Mouse (Mus musculus) myocyte (in vitro differentiated cells): ENCODE data around the gene Trappc3l.

ENCODE experiments used
- CEBPB ChIP-seq: IDR thresholded peaks from 2 replicates; pipeline ENCODE4 v1.6.1; 2011; ENCODE audit warnings: mild to moderate bottlenecking, moderate library complexity; ENCODE audit not compliant: poor library complexity, insufficient read depth, severe bottlenecking
- E2F4 ChIP-seq: IDR thresholded peaks from one replicate; pipeline ENCODE4 v1.6.1; 2011; ENCODE audit warnings: mild to moderate bottlenecking, control low read depth, moderate library complexity; ENCODE audit not compliant: insufficient read depth
- MAX ChIP-seq: IDR thresholded peaks from one replicate; pipeline ENCODE4 v1.6.1; 2011; ENCODE audit warnings: low read depth, mild to moderate bottlenecking, control low read depth
- MYOD1 ChIP-seq, 3 experiments: IDR thresholded peaks; one replicate each; pipeline ENCODE4 v1.6.1; 2011; ENCODE audit warnings: control low read depth in 2 of 3, low read depth in 2 of 3, mild to moderate bottlenecking in 2 of 3, moderate library complexity in 1 of 3; ENCODE audit not compliant: insufficient read length in 2 of 3, control insufficient read depth in 1 of 3
- MYOG ChIP-seq, 3 experiments: IDR thresholded peaks; one replicate each; pipeline ENCODE4 v1.6.1; 2011; ENCODE audit warnings: control low read depth in 2 of 3, low read depth in 2 of 3, mild to moderate bottlenecking in 2 of 3; ENCODE audit not compliant: insufficient read length in 2 of 3, control insufficient read depth in 1 of 3, insufficient read depth in 1 of 3
- POLR2A ChIP-seq: IDR thresholded peaks from one replicate; pipeline ENCODE4 v1.6.1; 2011; ENCODE audit warnings: low read depth, mild to moderate bottlenecking, control low read depth, moderate library complexity; ENCODE audit not compliant: insufficient read length
- SRF ChIP-seq: IDR thresholded peaks from one replicate; pipeline ENCODE4 v1.6.1; 2011; ENCODE audit warnings: low read depth; ENCODE audit not compliant: control insufficient read depth, insufficient read length
- TCF3 ChIP-seq: IDR thresholded peaks from one replicate; pipeline ENCODE4 v1.6.1; 2011; ENCODE audit warnings: low read depth, control low read depth; ENCODE audit not compliant: insufficient read length
- USF1 ChIP-seq: IDR thresholded peaks from one replicate; pipeline ENCODE4 v1.6.1; 2011; ENCODE audit warnings: low read depth, mild to moderate bottlenecking, control low read depth, moderate library complexity

DNA sequence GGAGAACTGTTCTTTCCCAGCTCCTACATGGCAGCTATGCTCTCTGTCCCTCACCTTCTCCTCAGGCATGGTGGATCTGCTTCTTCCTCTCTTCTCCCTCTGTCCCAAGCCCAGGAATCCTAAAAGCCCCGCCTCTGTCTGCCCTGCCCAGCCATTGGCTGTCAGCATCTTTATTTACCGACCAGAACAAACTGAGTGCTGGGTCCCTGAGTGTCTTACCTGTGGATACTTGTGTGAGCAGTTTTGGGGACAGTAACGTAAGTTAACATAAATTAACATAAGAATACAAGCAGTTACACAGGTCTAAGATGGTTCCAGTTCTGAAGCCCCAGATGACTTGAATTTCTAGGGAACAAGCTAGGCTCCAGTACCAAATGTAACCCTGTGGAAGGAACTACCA, 29.2 kb downstream of the Trappc3l start:
- TF ChIP-seq MAX (no peak), POLR2A (no peak), MYOG (IDR thresholded peaks at IDR 0.05; ENCODE audit: control insufficient read depth in 1 of 3, insufficient read depth in 1 of 3, insufficient read length in 2 of 3, low read depth in 2 of 3) (no peak), SRF (no peak), E2F4 (no peak), CEBPB (no peak), USF1 (no peak), MYOD1 (IDR thresholded peaks at IDR 0.05; ENCODE audit: control insufficient read depth in 1 of 3, insufficient read length in 2 of 3, low read depth in 2 of 3) (no peak), TCF3 (no peak)
